Mouse (Mus musculus): Measurements from ENCODE around the gene Rbfox2. TPM values are rescaled to one million over a fixed set of nuclear protein-coding genes. Genes with fewer than 3 reads are reported as not detected.

The Rbfox2 gene
- total RNA-seq, 2 experiments from 2014 or later: 54.4 to 64.7 TPM

DNA sequence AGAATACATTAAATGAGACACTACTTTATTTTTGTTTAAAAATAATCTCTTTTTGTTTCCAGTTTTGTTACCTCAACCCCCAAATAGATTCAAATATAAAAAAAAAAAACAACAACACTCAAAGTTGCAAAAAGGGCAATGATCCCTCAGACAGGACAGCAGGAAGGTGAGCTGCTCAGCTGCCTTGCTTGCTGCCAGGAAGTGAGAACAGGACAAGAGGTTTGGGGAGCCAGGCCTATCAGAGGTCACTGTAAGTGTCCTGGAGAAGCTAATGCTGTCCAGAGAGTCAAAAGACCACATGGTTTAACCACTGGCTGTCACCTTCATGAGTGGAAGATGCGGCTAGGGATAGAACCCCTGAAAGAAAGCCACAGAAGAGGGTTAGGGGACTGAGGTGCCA, 161.8 kb downstream of the Rbfox2 start:
- no peak for DNase-seq

DNA sequence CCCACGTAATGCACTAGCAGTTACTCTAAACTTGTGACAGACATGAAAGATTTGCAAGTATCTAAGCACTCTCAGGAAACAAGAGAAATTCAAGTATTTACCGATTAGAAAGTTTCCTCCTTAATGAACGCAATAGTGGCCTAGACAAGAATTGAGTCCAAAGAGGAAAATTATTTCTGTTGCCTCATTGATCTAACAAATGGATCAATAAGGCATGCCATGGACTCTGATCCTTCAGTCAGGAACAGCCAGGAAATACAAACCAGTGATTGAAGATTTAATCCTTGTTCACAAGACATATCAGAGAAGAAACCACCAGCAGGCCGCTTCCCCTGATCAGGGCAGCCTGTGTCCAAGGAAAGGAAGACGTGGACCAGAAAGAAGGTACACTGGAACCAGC, 164.0 kb downstream of the Rbfox2 start:
- DNase-seq: no peak

DNA sequence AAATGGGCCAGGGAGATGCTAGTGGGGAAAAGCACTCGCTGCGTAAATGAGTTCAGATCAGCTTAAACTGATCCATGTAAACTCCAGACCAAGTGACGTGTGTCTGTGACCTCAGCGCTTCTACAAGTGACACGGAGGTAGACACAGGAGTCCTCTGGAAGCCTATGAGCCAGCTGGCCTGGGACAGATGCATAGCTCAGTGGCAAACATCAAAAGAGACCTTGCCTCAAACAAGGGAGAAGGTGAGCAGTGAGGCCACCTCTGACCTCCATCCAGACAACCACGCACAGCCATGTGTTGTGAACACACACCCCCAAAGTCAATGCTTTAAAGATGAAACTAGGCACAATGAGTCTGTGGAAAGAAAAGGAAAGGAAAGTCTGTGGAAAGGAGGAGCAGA, 164.5 kb downstream of the Rbfox2 start:
- DNase-seq: no peak

DNA sequence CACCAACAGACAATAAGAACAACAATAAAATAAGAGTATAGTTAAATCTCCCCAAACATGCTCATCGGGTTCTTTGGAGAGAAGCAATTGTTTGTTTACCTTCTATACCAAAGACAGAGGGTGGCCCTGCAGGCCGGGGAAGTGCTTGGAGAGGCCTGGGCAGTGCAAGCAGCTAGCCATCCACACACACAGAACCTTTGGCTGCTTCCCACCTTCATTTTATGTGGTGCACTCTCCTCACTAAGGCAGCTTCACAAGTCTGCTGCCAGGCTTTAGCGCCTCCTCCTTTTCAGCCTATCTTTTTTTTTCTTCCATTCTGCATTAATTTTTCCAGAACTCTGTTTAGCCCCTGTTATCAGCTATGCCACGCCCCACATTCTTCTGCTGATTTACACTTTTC, 165.1 kb downstream of the Rbfox2 start:
- DNase-seq: no peak

DNA sequence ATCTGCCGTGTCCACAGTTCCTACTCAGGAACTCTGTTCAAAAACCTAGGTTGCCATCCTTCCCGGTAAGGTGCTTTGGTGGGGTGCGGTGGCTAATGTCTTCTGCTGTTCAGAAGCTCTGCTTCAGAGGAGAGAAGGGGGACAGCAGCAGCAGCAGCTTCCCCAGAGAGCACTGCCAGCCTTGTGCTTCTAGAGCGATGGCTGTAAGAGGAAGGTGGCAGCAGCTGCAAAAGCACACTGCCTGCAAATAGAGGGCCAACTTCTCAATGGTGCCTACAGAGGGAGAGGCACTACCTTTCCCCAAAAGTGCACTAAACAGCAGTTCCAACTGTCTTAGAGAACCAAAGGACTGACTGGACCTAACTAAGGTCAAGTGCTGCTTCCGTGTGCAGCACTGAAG, 168.5 kb downstream of the Rbfox2 start:
- DNase-seq: no peak

DNA sequence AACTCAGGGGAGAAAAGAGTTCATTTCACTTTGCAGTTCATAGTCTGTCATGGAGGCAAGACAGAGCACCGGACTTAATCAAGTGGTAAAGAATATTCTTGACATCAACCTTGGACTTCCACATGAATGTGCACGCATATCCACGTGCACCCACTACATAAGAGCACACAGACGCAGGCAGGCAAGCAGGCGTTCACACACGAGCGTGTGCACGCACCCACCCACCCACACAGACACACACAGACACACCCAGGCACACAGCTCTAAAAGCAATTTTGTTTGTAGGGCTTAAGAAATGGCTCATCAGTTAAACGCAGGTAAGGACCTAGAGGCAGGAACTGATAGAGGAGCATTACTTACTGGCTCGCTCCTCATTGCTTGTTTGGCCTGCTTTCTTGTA, 172.3 kb downstream of the Rbfox2 start:
- DNase-seq: no peak

DNA sequence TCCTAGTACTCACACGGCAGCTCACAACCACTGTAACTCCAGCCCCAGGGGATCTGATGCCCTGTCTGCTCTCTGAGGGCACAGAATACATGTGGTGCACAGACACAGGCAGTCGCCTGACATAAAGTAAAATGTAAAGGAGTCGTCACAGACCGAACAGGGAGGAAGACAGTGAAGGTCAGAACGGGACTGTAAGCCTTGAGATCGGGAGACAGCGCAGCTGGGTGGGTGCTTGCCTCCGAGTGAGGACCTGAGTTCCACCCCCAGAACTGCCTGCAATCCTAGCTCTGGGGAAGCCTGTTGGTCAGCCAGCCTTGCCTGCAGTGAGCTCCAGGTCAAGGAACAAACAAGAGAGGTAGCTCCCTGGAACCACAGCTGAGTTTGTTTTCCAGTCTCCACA, 177.7 kb downstream of the Rbfox2 start:
- DNase-seq: no peak

DNA sequence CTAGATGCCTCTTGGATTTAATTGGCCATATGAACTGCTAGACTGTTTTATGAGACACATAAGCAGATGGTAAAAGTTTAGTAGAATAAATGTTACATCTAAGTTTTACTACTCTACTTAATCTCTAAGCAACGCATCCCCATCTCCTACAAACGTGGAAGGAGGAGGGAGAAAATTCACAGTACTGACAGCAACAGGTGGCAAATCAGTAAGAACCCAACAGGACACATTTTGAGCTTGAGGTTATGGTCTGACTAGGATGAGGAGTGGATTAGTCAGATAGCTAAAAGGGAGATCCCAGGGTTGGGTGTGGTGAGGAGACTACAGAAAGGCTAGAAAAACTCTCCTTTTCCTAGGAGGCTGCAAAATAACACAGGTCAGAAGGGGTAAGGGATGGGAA, 179.1 kb downstream of the Rbfox2 start:
- no peak for DNase-seq

DNA sequence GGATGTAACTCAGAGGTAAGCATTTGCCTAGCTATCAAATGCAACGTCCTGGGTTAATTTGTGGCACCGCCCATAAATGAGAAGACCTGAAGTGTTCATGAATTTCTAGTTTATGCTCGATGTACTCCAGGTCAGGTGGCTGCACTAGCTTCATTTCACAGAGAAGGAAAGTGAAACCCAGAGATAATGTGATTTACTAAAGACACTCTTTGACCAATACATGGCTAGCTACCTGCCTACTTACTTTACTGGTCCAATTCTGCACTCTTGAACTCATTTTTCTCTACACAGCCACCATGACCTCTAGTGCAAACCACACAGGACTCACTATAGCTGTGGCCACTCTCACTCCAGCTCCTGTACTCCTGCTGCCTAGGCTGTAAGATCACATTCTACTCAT, 180.1 kb downstream of the Rbfox2 start:
- no peak for DNase-seq

DNA sequence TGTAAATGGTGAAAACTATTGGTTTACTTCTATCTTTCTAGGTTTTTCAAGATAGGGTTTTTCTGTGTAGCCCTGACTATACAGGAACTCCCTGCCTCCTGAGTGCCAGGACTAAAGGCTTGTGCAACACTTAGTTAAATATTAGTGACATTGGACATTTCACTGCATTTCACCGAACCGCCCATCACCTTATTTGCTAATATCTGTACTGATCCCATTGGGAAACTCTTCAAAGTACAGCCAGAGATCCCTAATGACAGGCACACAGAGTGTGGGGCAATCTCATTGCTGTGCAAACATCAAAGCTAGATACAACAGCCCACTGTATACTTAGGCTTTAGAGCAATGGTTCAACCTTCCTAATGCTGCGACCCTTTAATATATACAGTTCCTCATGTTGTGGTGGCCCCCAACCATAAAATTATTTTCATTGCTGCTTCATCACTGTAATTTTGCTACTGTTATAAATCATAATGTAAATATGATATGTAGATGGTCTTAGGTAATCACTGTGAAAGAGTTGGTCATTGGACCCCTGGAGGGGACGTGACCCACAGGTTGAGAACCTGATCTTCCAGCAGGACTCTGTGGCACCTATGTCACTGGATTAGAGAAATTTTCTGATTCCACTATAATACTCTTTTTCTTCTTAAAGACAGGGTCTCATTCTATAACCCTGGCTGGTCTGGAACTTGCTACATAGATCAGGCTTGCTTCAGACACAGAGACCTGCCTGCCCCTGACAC, 182.3 kb downstream of the Rbfox2 start:
- DNase-seq: no peak

DNA sequence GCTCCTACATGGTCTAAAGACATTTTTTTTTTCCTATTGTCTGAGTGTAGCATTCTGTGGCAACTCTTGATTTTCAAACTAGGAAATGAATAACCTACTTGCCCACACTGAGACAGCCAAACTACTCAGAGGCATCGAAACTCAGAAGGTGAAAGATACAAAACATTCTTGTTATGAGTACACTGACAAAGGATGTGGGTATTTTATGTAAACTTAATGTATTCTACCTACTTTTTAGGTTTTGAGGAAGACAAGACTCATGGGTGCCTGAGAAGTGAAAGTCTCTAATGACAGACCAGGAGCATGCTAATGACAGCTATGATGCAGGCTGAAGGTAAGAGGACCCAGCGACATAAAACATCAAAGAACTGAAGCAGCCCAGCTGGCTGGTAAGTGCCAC, 184.0 kb downstream of the Rbfox2 start:
- DNase-seq: no peak

DNA sequence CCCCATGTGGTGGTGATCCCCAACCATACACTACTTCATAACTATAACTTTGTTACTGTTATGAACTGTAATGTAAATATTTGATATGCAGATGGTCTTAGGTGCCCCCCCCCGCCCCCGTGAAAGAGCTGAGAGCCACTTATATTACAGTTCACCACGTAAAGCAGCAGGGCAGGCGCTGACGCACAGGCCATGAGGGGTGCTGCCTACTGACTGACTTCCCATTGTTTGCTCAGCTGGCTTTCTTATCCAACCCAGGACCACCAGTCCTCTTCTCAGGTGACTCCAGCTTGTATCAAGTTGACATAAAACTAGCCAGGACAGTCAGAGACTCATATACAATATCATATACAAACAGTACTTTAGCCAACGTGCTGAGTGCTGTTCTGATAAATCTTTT, 184.6 kb downstream of the Rbfox2 start:
- no peak for DNase-seq

DNA sequence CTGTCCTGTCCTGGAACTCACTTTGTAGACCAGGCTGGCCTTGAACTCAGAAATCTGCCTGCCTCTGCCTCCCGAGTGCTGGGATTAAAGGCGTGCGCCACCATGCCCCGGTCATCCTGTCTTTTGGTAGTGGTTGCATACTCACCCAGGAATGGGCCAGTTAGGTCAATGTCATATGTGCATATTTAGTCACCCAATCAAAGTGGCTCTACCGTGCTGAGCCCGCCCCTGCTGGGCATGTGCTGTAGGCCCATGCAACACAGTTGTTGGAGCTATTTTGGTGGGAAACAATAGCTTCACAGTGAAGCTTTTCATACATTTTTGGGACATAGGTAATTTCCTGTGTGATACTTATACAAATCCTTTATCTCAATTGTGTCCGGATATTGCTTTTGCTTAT, 187.1 kb downstream of the Rbfox2 start:
- no peak for DNase-seq

DNA sequence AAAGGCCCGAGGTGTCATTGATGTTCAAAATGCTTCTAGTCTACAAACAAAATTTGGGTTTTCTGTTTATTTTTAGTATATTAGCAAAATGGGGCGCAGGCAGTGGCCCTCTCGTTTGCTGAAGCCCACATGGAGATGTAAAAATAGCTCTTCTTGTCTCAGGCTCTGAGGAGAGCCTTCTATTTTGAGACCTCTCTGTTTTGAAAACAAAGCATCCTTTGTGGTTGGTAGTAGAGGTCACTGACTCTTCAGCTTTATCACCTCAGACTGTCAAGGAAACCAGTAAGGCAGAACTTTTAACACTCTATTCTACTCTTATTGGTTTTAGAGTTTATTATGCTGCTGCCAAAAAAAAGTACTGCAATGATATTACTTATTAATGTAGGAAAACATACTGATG, 189.6 kb downstream of the Rbfox2 start:
- DNase-seq: no peak

DNA sequence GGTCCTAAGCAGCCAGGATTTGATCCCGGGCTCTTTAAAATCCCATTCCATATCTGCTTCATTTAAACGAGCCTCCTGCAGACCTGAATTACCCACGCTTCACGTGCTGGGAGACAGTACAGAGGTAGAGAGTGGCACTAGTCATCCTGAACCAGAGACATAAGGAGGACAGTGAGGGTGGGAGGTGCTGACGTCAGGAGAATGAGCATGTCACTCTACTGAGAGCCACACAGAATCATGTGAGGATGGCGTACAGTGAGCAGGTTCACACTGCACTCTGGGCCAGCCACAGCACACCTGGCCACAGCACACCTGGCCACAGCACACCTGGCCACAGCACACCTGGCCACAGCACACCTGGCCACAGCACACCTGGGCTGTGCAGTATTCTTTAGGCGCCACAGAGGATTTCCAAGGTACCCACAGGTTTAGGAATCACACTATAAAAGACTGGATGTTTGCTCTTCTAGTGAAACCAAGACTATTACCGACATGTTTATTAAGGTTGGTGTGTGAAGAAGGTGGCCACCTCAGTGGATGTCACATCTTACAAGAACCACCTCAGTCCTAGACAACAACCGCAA, 190.6 kb downstream of the Rbfox2 start:
- no peak for DNase-seq

DNA sequence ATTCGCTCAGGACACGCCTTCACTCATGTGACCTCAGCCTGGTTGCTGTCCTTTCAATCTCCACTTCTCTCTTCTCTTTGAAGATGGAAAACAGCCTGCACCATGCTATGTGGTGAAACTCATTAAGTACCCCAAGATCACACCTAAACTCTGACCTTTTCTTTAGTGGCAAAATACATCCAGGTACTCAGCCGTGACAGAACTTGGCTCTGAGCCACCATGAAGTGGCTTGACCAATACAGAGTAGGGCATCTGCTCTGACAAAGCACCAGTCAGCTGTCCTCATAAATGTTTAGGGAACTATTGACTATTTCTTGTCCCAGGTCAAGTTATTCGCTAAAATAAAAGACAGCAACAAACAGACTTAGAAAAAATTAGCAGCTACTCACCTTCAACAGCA, 191.3 kb downstream of the Rbfox2 start:
- DNase-seq: no peak

DNA sequence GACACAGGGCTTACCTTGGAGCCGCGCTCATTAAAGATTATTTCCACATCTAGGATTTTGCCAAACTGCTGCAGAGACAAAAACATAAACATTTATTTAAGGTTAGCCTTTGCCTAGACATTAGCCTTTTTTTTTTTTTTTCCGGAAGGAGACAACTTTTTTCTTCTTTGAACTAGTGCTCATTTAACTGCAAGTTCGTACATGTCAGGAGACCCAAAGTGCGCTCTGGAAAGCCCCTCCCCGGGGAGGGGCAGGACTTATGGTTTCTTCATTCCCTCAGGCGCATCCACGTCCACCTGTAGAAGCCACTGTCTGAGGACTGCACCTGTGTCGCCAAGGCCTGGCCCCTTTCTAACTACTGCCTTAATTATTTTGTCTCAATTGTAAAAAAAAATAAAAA, 193.2 kb downstream of the Rbfox2 start:
- DNase-seq: no peak

DNA sequence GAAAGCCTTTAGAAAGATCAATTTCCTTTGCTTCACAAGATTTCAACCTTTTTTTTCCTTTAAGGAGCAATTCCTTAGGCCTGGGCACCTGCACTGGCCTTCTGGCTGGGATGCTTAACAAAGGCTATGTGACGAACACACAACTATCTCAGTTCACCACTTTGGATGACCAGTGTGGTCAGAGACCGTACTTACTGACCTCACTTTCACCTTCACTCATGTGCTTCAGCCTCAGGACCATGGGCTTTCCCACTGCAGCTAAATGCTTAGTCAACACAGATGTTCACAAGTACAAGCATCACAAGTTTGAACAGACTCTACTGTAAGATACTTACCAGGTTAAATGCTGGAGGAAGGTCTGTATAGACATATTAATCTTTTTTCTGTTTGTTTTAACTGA, 194.4 kb downstream of the Rbfox2 start:
- no peak for DNase-seq

DNA sequence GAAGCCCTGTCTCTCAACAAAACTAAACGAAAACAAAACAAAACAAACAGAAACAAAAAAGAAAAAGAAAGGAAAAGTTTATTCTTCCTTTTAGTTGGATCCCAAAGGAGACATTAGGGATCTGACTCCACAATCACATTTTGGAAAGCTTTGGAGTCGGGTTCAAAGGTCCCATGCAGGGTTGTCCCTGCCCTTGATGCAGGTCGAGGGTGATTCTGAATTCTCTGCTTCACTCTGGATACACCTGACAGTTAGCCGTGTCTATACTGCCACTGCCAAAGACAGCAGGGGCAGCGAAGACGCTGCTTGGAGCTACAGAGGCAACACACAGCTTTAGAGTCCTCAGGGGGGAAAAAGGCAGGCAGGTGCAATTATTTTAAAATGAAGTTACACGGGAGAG, 194.9 kb downstream of the Rbfox2 start:
- no peak for DNase-seq

DNA sequence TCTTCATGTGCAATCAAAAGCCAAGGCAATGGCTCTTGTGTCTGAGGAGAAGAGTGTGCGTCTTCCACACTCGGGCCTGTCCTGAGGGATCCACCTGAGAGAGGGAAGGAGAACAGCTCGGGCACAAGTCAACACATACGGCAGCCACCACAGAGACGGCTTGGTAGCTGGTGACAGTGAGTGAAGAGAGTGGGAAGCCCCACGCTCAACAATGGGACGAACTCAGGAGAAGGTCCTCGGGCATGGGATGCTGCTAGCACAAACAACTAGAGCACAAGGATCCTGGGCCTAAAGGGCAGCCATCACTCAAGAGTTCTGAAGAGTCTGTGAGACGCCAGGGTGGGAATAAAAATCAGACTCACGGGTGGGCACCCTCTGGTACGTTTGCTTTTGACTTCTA, 196.4 kb downstream of the Rbfox2 start:
- no peak for DNase-seq

DNA sequence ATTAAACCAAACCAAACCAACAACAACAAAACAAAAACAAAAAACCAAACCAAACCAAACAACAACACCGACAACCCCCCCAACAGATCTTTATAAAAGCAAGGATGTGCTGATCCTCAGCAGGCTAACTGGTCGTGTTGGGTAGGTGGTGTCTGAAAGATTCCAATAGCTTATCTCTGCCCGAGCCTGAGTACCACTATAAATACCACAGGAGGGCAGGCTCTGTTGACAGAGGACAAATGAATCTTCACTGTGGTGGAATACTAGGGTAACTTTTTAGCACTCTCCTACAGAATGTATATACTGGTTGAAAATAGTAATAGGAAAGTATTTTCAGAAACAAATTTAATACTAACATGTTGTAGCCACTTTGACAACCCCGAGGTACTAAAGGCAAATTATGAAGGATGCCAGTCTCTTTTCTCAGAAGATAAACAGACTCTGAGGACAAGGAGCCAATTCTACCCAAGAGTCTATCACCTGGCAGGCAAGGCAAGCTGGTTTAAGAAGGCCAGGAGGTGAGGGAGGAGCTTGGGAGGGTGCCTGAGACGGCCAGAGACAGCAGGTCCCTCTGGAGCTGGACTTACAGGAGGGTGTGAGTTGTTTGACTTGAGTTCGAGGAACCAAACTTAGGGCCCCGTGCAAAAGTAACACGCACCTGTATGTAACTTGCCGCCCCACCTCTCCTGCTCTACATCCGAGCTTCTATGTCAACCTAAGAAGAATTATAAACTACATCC, 199.5 kb downstream of the Rbfox2 start:
- no peak for DNase-seq

DNA sequence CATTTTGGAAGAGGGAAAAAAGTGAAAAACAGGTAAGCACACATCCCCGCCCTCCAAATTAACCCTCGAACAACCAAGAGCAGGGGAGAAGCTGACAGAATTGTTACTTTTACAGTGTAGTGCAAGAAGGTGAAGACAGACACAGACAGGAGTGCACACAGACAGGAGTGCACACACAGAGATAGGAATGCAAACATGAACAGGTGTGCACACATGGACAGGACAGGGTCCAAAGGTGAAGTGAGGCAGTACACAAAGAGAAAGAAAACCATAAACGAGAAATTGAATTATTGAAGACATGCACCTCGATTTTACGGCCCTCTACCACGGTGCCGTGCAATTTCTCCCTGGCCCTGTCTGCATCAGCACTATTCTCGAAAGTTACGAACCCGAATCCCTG, 201.5 kb downstream of the Rbfox2 start:
- DNase-seq: no peak

DNA sequence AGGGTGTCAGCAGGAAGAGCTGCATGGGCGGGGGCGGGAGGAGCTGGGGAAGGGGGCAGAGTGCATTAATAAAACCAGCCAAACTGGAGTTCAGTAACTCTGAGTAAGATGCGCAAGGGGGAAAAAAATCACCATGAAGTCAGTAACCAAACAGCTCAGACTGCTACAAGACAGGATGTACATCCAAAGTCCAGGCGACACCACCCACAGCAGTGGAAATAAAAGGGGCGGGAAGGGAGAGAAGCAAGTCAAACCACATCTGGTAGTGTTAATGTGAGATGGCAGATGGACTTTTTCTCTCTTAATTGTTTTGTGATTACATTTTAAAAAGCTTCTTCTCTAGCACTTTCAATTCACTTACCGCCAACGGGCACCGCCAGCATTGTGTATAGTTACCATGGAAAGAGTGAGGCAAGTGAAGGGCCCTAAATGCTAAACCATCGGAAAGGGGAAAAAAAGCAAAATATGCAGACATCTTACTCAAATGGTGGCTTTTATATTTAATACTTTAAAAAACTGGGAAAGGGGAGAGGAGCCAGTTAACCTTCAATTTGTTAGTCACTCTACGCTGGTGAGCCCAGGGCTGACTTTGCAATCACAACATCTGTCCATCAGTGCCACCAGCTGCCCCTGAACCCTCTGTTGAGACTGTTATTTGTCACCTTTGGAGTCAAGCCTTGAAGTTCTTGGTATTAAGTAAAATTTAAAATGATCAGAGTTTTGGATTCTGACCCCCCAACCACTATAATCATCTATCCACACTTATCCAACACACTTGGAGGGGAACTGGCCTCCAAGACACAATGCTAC, 202.2 kb downstream of the Rbfox2 start:
- DNase-seq: peak in 1 of 2 experiments; percentile 32

All from adrenal gland, postnatal 36 days (tissue).